Mouse (Mus musculus) midbrain, embryonic 15.5 days (tissue): ENCODE data around the gene Tnfsf13. TPM values are rescaled to one million over a fixed set of nuclear protein-coding genes. Genes with fewer than 3 reads are reported as not detected.

Experiments
- ATAC-seq: fragments of 200-750 bp; cut with Nextera tagmentation; replicated peaks from 2 replicates; pipeline ENCODE4 v1.8.0; 2017; ENCODE audit warnings: moderate TSS enrichment
- H3K27ac ChIP-seq: fragments of 300-500 bp; sonication (generic); 2 replicates; pipeline ENCODE4 v1.5.1; 2015; ENCODE audit warnings: mild to moderate bottlenecking, inconsistent platforms
- H3K27me3 ChIP-seq: fragments of 300-500 bp; sonication (generic); replicated peaks from 2 replicates; pipeline ENCODE4 v1.6.1; 2015; ENCODE audit warnings: inconsistent platforms
- H3K36me3 ChIP-seq: fragments of 300-500 bp; sonication (generic); replicated peaks from 2 replicates; pipeline ENCODE4 v1.6.1; 2015; ENCODE audit warnings: inconsistent platforms
- H3K4me1 ChIP-seq: fragments of 300-500 bp; sonication (generic); 2 replicates; pipeline ENCODE4 v1.6.1; 2015; ENCODE audit warnings: inconsistent platforms
- H3K4me2 ChIP-seq: fragments of 300-500 bp; sonication (generic); 2 replicates; pipeline ENCODE4 v1.6.1; 2015; ENCODE audit warnings: inconsistent platforms, mild to moderate bottlenecking, moderate library complexity
- H3K4me3 ChIP-seq: fragments of 300-500 bp; sonication (generic); 2 replicates; pipeline ENCODE4 v1.5.1; 2015; ENCODE audit warnings: mild to moderate bottlenecking, inconsistent platforms
- H3K9ac ChIP-seq: fragments of 300-500 bp; sonication (generic); 2 replicates; pipeline ENCODE4 v1.6.1; 2015; ENCODE audit warnings: mild to moderate bottlenecking, inconsistent platforms
- H3K9me3 ChIP-seq: fragments of 300-500 bp; sonication (generic); 2 replicates; pipeline ENCODE4 v1.6.1; 2016; ENCODE audit warnings: inconsistent platforms
- WGBS: fragments of 180-500 bp; shearing (Covaris S2); methylation state at CpG from one replicate; pipeline ENCODE4 v1.1.7; 2015; ENCODE audit warnings: mixed read lengths; 5-methylcytosine and 5-hydroxymethylcytosine counted together
- polyA plus RNA-seq: library from polyadenylated mRNA; unstranded; fragments of >200 nt; fragmentation: Nextera tagmentation; extraction: Ambion mirVana; gene quantifications from 2 replicates; pipeline ENCODE4 v1.2.1, GENCODE M21; 2015

The Tnfsf13 gene
- polyA plus RNA-seq, 1 experiment from 2014 or later: 0.68 TPM

DNA sequence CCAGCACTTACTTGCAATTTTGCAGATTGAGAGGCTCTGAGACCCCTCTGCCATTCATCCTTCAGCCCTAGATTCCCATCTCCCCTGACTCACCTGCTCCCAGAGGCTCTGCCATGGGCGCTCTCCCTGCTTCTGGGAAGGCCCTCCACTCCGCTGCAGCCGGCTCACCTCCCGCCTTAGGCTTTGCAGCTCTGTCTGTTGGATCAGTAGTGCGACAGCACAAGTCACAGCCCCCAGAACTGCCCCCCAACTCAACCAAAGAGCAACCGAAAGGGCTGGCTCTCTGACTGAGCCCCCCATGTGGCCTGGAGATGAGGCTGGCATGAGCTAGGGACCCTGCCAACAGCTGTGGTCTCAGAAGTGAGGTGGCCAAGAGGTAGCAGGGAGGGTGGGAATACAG is 648 bp downstream of the Tnfsf13 start:
- no peak for ATAC-seq
- 0 out of 2 replicates have a peak, but pooled peaks cover 3% of the 10 kb centered on the region for H3K27me3 ChIP-seq
- no peak overlapping the region for H3K9ac ChIP-seq
- no peaks in the 10 kb centered on the region for H3K36me3 ChIP-seq
- WGBS: 83% methylated on average over 6 of the region's 6 CpGs
- H3K4me1 ChIP-seq: peaks cover 35% of the 10 kb centered on the region
- no peak overlapping the region for H3K4me3 ChIP-seq
- H3K9me3 ChIP-seq: no peaks in the 10 kb centered on the region
- no peak overlapping the region; the same call in 1 of the 2 replicates for H3K27ac ChIP-seq
- no peak overlapping the region for H3K4me2 ChIP-seq

DNA sequence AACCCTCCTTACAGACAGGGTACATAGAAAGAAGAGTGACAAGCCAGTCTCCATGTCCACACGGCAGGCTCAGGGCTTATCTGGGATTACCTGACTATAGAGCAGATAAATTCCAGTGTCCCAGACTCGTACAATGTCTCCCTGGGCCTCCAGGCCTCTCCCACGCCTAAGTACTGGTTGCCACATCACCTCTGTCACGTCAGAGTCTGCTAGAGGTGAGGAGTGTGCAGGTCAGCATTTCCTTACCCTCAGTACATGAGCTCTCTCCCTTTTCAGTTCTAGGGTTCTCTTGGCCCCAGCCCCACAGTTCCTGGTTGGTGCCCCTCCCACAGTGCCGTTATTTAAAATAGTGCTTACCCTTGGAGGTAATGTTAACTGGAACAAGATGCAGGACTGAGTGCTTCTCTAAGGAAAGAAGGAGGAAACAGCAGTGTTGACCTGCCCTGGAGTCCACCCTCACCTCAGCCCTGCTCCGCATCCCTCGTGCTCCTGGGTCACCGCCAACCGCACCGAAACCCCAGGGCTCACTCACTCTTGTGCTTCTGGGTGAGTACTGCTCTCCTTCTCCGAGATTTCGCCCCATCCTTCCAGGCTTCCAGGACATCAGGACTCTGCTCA is 1.3 kb downstream of the Tnfsf13 start:
- no peaks in the 10 kb centered on the region for H3K36me3 ChIP-seq
- 73% methylated on average over 12 of the region's 12 CpGs for WGBS
- no peak overlapping the region for H3K4me2 ChIP-seq
- H3K4me3 ChIP-seq: no peak overlapping the region
- H3K4me1 ChIP-seq: peaks cover 42% of the 10 kb centered on the region
- H3K27ac ChIP-seq: no peak overlapping the region
- H3K27me3 ChIP-seq: 0 out of 2 replicates have a peak, but pooled peaks cover 3% of the 10 kb centered on the region
- no peaks in the 10 kb centered on the region for H3K9me3 ChIP-seq
- no peak for ATAC-seq
- H3K9ac ChIP-seq: no peak overlapping the region

DNA sequence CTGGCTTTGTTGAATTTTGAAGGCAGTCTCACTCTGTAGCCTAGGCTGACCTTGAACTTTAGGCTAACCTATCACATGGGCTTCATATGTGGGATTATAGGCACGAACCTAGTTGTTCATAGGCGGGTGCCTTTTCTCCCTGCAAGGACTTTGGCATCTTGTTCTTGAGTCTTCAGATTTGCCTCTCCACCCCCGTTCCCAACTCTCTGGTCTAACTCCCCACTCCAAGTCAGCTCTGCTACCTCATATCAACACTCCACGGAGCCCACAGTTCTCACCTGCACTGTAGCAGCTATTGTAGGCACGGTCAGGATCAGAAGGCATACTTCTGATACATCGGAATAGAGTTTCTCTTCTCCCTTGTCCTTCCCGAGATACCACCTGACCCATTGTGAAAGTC is 2.0 kb downstream of the Tnfsf13 start:
- WGBS: 86% methylated on average over 7 of the region's 7 CpGs
- Histone ChIP-seq H3K27me3 (0 out of 2 replicates have a peak, but pooled peaks cover 3% of the 10 kb centered on the region), H3K4me1 (peaks cover 47% of the 10 kb centered on the region), H3K9me3 (no peaks in the 10 kb centered on the region), H3K4me2 (no peak overlapping the region; the same call in 1 of the 2 replicates), H3K27ac (peak overlapping the region; percentile 91; the same call in 1 of the 2 replicates), H3K4me3 (no peak overlapping the region), H3K36me3 (no peaks in the 10 kb centered on the region), H3K9ac (no peak overlapping the region)
- no peak for ATAC-seq

DNA sequence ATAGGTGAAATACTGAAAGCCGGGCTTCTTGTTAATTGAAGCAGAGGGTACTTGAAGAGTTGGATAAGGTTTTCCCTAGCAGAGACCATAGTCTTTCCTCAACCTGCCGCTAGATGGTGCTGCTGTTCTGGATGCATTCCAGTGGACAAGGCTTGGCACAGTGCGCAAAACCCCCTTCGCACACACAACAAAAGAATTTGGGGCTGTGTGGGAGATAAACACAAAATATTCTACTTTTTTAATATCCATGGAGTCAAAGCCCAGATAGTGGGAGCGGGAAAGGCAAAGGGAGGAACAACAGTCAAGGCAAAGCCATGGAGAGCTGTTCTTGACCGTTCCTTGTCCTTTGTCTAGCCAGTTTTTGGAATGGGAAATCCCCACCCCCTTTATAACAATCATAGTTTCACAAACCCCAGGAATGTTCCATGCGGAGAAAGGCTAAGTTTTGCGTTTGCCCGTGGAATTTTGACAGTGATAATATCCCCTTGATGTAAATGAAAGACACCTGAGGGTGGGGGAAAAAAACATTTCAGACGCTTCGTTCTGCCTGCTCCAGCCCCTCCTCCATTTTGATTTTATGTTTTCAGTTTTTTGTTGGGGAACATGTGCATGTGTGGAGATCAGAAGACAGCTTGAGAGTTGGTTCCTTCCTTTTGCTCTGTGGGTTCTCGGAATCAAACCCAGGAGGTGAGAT is 2.6 kb downstream of the Tnfsf13 start:
- Histone ChIP-seq H3K36me3 (peaks cover 6% of the 10 kb centered on the region; the same call in 1 of the 2 replicates), H3K4me2 (peak overlapping the region; percentile 85), H3K9ac (peak overlapping the region; percentile 44), H3K9me3 (no peaks in the 10 kb centered on the region), H3K4me1 (peaks cover 49% of the 10 kb centered on the region), H3K27me3 (0 out of 2 replicates have a peak, but pooled peaks cover 3% of the 10 kb centered on the region), H3K27ac (peak overlapping the region; percentile 91), H3K4me3 (peak overlapping the region; percentile 86)
- ATAC-seq: peak; percentile 40; the same call in 1 of the 2 replicates
- 16% methylated on average over 12 of the region's 12 CpGs for WGBS

DNA sequence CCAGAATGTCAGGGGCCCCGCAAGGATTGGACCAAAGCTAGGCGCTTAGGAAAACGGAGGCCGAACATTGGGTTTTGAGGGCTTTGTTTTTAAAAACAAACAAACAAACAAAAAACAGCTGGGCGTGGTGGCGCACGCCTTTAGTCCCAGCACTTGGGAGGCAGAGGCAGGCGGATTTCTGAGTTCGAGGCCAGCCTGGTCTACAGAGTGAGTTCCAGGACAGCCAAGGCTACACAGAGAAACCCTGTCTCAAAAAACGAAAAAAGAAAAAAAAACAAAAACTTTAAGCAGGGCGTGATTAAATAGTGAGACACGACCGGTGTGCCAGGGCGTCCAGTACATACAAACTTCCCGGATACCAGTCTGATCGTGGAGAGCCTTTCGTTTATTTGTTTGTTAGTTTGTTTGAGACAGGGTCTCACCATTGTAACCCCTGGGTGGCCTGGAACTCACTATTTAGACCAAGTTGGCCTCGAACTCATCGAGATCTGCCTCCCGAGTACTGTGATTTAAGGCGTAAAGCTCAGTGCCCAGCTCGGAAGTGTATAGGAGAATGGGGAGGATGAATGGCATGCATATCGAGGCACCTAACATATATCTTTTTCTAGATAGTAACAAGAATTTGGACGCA is 3.3 kb downstream of the Tnfsf13 start:
- 28% methylated on average over 24 of the region's 24 CpGs for WGBS
- ATAC-seq: peak; percentile 12

DNA sequence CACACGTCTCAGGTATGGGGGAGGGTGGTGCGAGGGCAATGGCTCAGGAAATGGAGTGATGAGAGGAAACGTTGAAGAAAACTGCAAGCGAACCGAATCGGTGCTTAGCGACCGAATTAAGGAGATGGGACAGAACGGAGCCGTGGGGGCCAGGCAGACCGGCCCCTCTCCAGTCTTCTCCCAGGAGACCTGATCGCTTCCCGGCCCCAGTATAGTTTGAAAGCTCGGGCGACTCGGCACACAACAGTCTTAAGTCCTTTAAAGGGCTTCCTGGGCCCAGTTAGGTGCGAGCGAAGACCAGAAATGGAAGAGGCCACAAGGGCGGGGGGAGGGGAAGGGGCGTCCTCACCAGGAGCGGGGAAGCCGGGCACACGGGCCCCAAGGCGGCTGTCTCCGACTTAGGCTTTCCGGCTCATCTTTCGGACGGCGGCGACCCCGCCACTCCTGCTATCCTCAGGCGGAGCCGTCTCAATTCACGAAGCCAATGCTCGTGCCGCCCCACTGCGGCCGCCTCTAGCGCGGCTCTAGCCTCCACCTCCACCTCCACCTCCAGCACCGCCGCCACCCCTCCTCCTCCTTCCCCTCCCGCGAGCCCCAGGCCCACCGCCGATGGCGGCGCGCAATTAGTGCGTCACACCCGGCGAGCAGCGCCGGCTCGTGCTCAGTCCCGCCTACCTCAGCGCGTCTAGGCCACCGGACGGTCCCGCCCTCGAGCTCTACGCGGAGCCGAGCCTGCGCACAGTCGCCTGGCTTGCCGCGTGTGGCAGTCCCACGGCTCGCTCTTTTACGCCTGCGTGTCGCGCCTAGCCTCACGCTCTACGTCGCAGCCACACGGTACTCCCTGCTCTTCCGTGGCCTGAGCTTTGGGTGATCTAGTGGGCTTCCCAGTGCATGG is 4.0 kb downstream of the Tnfsf13 start, which contains the start of gene Senp3:
Gene Senp3 (minus strand): TSS at position 771 of the 895 bp plus-strand sequence.
- Histone ChIP-seq H3K9ac (peak within 1 kb of the TSS; percentile 73), H3K27me3 (no peaks in the 10 kb centered on the region), H3K36me3 (peaks cover 14% of the 10 kb centered on the region), H3K4me1 (peaks cover 49% of the 10 kb centered on the region), H3K27ac (peak within 1 kb of the TSS; percentile 91), H3K4me3 (peak within 1 kb of the TSS; percentile 86), H3K9me3 (no peaks in the 10 kb centered on the region), H3K4me2 (peak within 1 kb of the TSS; percentile 85)
- whole genome bisulfite sequencing: under 1% methylated on average over 75 of the region's 80 CpGs
- ATAC-seq: peak; percentile 97

More for the DNA sequence above, 3.3 kb downstream of the Tnfsf13 start:
- Histone ChIP-seq H3K27me3 (0 out of 2 replicates have a peak, but pooled peaks cover 3% of the 10 kb centered on the region), H3K4me1 (peaks cover 49% of the 10 kb centered on the region), H3K4me2 (peak overlapping the region; percentile 85), H3K27ac (peak overlapping the region; percentile 91), H3K4me3 (peak overlapping the region; percentile 86), H3K36me3 (peaks cover 9% of the 10 kb centered on the region; the same call in 1 of the 2 replicates), H3K9ac (peak overlapping the region; percentile 73), H3K9me3 (no peaks in the 10 kb centered on the region)

DNA sequence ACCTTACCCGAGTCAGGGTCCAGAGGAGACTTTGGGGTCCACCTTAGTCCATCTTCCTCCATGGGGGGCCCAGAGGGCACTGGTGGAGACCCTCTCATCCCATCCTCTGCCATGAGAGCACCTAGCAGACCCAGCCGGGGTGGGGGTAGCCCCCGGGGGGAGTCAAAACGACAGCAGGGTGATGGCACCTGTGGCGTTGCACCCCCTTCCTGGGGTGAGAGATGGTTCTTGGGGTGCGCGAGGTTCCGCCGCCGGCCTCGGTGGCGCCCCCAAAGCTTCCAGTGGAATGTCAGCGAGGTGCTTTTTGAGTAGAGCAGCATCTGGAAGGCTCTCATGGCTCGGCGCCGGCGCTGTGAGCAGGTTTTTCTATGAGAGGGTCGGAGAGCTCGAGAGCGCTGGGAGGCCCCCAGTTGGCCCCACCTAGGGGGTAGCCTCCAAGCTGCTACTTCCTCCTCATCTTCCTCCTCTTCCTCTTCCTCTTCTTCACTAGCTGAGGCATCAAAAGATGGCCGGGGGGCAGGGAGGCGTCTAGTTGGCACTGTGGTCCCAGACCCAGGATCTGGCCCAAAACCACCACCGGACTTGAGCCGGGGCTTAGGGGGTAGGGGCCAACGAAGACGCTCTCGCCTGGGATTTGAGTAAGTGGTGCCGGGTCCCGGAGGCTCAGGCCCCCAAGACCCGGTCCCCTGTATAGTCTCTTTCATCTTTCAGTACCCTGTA is 5.3 kb downstream of the Tnfsf13 start:
- 92% methylated on average over 30 of the region's 30 CpGs for WGBS
- Histone ChIP-seq H3K9me3 (no peaks in the 10 kb centered on the region), H3K27me3 (no peaks in the 10 kb centered on the region), H3K4me3 (peak overlapping the region; percentile 86; the same call in 1 of the 2 replicates), H3K4me2 (peak overlapping the region; percentile 85), H3K27ac (no peak overlapping the region), H3K36me3 (peaks cover 19% of the 10 kb centered on the region), H3K4me1 (peaks cover 42% of the 10 kb centered on the region), H3K9ac (0 out of 2 replicates have a peak overlapping the region, but pooled peaks have one; percentile 73)
- no peak for ATAC-seq

DNA sequence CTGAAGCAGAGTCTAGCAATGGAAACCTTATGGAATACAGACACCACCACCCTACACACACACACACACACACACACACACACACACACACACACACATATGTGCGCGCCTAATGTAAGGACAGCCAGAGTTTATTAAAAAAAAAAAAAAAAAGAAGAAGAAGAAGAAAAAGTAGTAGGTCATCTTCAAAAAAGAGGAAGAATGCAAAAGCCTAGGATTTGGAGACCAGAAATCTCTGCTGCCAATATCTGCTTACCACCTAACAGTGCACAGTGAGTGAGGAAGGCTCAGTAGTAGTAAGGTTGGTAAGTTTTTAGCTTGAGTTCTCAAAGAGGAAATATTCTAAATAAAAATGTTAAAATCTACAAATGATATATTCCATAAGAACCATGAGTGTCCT is 6.4 kb downstream of the Tnfsf13 start:
- Histone ChIP-seq H3K4me3 (no peak overlapping the region), H3K4me1 (peaks cover 42% of the 10 kb centered on the region), H3K36me3 (peaks cover 29% of the 10 kb centered on the region), H3K27ac (no peak overlapping the region), H3K9ac (no peak overlapping the region), H3K4me2 (no peak overlapping the region), H3K27me3 (no peaks in the 10 kb centered on the region), H3K9me3 (no peaks in the 10 kb centered on the region)
- ATAC-seq: no peak
- 100% methylated on average over 2 of the region's 2 CpGs for WGBS

DNA sequence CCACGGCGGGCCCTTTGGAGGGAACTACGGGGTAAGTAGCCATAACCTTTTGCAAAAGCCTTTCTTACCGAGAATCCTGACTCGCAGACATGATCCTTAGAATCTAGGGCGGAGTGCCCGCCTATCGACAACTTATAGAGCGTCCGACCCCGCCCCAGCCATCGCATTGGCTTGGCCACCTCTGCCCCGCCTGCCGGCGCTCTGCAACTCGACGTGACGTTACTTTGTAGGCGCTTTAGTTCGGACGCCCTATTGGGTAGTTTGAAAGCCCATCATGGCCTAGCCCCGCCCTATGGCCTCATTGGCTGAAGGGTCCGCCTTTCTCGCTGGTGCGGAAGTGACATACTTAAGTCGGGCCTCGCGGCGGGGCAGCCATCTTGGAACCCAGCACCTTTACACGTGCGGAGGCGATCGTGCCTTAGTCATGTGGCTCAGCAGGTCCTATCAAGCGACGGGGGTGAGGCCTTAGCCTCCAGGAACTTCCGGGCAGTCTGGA is 13.3 kb downstream of the Tnfsf13 start, which contains the start of gene Eif4a1:
Gene Eif4a1 (minus strand): TSS at position 213 of the 496 bp plus-strand sequence.
- H3K4me2 ChIP-seq: peak within 1 kb of the TSS; percentile 94
- H3K36me3 ChIP-seq: peaks cover 52% of the 10 kb centered on the region
- H3K27me3 ChIP-seq: no peaks in the 10 kb centered on the region
- H3K9me3 ChIP-seq: no peaks in the 10 kb centered on the region
- peak within 1 kb of the TSS; percentile 100 for H3K4me3 ChIP-seq
- H3K27ac ChIP-seq: peak within 1 kb of the TSS; percentile 98
- peak; percentile 98 for ATAC-seq
- WGBS: under 1% methylated on average over 36 of the region's 36 CpGs
- H3K9ac ChIP-seq: peak within 1 kb of the TSS; percentile 99
- H3K4me1 ChIP-seq: peaks cover 34% of the 10 kb centered on the region

DNA sequence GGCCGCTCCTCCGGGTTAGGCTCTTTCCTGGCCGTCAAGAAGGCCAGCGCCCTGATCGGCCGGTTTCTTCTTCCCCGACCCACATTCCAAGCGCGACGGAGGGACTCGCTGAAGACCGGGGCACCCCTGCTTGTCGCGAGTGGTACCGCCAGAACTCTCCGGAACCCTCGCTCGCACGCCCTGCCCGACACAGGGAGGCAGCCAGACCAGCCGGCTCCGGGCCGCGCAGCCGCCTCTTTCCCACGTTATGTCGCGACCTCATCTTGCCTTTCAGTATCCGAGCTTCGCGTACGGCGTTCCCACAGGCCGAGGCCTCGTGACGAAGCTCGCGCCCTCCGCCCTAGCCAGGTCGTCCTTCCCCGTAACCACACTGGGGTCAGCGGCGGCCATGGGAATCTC is 13.9 kb downstream of the Tnfsf13 start:
- Histone ChIP-seq H3K36me3 (peaks cover 48% of the 10 kb centered on the region), H3K27me3 (no peaks in the 10 kb centered on the region), H3K27ac (peak overlapping the region; percentile 98), H3K9ac (peak overlapping the region; percentile 99), H3K4me1 (peaks cover 34% of the 10 kb centered on the region), H3K4me3 (peak overlapping the region; percentile 100), H3K9me3 (no peaks in the 10 kb centered on the region), H3K4me2 (peak overlapping the region; percentile 94)
- ATAC-seq: peak; percentile 28
- WGBS: under 1% methylated on average over 43 of the region's 43 CpGs
